Mouse (Mus musculus): ENCODE measurements around the gene Leap2. TPM values are rescaled to one million over a fixed set of nuclear protein-coding genes. Genes with fewer than 3 reads are reported as not detected.

Leap2 gene
- not detected for total RNA-seq (2022)

- no peak for DNase-seq (ENCODE audit: low spot score)
Measured at GRCm38 (mm10) chr11:53423036-53423435, at the start of gene Leap2. TSS of gene Leap2 (minus strand) at chr11:53423170.

DNA sequence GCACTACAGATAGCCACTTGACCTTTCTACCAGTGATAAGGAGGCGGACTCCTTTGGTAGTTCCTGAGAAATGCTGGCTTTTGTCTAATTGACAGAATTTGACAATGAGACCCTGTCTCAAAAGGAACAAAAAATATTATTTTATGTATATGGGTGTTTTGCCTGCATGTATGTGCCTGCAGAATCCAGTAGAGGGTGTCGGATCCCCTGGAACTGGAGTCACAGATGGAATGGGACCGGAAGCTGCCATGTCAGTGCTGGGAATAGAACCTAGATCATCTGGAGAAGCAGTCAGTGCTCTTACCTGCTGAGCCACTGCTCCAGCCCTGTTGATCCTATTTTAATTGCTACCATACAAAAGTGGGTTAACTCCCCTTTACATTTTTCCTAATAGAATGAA is 49.7 kb upstream of the Leap2 start:
- no peak for DNase-seq (ENCODE audit: low spot score)

- peak; percentile 90 for DNase-seq (ENCODE audit: low spot score)
Measured at GRCm38 (mm10) chr11:53469968-53470695, 47.2 kb upstream of the Leap2 start, which contains the start of gene Gm9837. TSS of gene Gm9837 (minus strand) at chr11:53470479.

DNA sequence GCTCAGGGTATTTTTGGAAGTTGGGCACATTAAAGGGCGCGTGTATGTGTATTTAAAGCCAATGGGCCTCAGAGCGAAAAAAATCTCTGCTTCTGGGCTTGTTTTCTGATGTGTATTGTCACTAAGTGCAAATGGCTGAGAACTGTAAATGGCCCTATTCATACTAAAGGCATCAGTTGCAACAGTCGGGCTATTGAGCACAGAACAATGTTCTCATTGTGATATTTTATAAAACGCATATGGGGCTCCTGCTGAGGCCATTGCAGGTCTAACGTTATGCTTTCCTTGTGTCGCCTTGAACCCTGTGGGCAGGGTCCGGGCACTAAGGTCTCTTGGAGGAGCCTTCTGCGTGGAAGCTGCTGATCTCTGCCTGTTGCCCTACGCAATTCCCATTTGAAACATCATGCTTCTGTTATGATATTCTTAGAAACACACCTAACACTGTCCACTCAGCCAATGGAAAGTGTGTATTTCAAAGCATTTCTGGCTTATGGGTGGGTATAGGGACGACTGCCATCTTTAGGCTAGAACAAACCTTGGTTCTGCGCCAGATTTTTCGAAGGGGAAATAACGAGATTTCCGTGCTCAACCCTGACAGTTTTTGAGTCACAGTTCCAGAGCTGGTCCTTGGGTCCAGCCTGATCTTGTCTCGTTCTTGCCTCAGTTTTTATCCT is 46.5 kb upstream of the Leap2 start:
- DNase-seq (ENCODE audit: low spot score): no peak

- peak; percentile 62 for DNase-seq (ENCODE audit: low spot score)
Measured at GRCm38 (mm10) chr11:53466231-53466971, 43.4 kb upstream of the Leap2 start.

- no peak for DNase-seq (ENCODE audit: low spot score)
Measured at GRCm38 (mm10) chr11:53463551-53464424, 40.8 kb upstream of the Leap2 start.

- DNase-seq (ENCODE audit: low spot score): no peak
Measured at GRCm38 (mm10) chr11:53461727-53462126, 38.8 kb upstream of the Leap2 start.

- DNase-seq (ENCODE audit: low spot score): no peak
Measured at GRCm38 (mm10) chr11:53460192-53460591, 37.2 kb upstream of the Leap2 start.

DNA sequence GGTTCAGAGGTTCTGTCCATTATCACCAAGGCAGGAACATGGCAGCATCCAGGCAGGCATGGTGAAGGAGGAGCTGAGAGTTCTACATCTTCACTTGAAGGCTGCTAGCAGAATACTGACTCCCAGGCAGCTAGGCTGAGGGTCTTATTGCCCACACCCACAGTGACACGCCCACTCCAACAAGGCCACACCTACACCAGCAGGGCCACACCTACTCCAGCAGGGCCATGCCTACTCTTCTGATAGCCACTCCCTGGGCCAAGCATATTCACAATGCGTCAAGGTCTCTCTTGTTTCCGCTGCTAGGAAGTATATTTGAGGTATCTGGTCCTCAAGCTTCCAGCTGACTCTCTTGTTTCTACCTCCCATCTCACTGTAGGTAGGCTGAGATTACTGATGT is 36.0 kb upstream of the Leap2 start:
- no peak for DNase-seq (ENCODE audit: low spot score)

DNA sequence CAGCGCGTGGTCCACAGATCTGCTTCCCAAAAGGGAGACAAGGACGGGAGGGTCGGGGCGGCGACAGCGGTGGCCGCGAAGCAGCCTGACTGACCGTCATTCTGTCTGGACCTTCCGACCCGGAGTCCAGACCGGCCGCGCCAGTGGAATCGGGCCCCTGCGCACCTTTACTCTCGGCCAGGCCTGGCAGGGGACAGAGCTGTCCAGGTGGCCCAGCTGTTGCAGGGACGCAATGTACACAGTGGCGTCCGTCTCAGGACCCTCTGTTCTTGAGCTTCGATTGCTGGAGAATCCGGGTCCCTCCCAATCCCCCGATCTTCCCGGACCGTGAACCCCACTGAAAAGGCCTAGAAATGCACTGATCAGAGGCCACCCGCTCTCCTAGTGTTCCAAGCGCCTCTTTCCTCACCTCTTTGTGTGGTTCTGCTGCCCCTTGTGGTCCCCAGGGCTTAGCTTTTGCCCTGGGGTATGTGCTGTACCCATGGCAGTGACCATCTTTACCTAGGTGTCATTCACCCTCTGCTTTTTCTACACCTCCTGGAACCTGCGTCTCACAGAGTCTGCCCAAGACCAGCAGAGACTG is 34.5 kb upstream of the Leap2 start:
- DNase-seq (ENCODE audit: low spot score): no peak

DNA sequence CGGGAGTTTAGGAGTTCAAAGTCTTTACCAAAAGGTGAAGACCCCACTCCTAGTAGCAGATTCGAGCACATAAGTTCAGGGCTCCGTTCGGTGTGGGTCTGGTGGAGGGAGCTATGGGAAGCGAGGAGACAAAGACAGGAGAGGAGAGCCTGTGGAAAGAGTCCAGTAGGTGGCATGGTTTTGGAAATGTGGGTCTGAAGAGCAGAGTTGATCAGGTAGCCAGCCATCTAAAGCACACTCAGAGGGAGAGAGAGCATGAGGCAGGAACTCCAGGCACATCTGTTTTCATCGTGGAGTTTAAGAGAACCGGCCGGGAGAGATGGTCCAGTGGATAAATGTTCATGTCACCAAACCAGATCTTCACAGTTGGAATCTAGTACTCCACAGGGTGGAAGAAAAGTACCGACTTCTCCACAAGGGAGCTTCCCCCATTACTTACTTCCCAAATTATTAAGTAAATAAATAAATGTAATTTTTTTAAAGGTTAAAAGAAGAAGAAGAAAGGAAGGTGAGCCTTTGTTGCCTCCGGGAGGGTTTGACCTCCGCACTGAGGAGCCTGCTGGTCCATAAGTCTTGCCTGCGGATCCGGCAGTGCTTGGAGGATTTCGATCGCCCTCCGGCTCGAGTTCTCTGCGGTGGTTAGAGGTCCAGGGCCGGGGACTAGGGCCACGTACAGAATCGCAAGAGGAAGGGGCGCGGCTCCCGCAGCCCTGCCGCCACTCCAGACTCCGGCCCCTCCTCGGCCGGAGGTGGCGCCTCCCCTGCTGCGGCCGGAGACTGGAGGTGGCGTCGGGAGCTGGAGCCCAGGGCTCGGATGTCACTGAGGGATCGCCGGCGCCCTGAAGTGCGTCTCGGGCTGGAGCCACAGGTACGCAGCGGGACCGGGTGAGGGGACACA is 33.8 kb upstream of the Leap2 start, which contains the start of the genes Gm10447 and Shroom1:
Gene Gm10447 (minus strand): TSS at position 637 of the 898 bp plus-strand sequence.
Gene Shroom1 (plus strand): TSS at position 732 of the 898 bp plus-strand sequence.
- DNase-seq (ENCODE audit: low spot score): peak; percentile 40

DNA sequence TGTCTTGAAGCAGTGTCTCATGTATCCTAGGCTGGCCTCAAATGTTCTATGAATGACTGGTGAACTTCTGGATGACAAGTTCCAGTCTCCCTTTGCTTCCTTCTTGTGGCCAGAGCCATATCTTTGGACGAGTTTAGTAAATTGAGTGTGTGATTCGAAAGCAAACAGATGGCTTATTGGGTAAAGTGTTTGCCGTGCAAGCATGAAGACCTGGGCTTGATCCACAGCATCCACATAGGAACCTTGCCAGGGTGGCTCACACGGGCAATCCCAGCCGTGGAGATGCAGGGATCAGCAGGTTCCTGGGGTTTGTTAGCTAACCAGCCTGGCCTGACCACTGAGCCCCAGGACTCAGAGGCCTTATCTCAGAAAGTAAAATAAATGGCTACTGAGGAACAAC is 30.1 kb upstream of the Leap2 start:
- DNase-seq (ENCODE audit: low spot score): no peak

DNA sequence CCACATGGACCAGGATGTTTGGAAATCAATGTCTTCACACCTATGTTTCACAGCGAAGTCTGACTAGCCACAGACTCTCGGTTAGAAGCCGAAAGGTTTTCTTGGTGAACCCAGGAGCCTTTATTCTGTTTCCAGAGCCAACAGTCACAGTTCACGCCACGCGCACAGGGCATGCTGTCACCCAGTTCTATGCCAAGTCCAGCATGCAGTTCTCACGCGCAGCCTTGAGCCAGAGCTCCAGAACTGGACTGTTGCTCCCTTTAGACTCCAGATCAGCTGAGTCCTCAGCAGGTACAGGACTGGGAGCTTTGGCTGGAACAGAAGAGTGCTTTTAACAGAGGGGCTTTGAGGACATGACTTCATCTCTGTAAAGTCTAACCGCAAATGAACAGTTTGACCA is 29.4 kb upstream of the Leap2 start:
- no peak for DNase-seq (ENCODE audit: low spot score)

DNA sequence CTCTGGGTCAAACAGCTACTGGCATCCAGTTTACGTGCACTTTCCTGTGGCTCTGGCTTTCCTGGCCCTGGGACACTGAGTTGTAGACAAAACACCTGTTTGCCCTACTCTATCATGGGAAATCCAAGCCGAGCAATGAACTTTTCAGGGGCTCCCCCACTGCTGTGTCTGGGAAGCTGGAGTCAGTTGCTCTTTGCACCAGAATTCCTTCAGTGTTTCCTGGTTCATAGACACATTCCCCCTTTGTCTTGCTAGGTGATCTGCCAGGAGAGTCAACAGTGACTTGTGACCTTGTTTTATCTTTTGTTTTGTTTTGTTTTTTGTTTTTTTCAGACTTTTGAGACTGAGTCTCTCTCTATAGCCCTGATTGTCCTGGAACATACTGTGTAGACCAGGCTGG is 28.4 kb upstream of the Leap2 start:
- no peak for DNase-seq (ENCODE audit: low spot score)

- no peak for DNase-seq (ENCODE audit: low spot score)
Measured at GRCm38 (mm10) chr11:53450070-53450705, 27.2 kb upstream of the Leap2 start.

DNA sequence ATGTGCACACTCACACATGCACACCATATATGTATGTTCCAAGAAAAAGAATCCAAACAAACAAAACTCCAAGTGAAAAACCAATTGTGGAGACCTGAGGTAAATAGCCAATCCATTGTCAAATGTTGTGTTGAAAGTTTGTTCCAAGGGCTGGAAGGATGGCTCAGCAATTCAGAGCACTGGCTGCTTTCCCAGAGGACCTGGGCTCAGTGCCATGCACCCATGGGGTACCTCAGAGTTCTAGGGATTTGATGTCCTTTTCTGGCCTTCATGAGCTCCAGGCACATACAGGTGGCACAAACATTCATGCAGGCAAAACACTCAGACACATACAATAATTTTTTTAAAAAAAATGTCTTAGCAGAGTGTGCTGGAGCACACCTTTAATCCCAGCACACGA is 25.6 kb upstream of the Leap2 start:
- peak; percentile 63 for DNase-seq (ENCODE audit: low spot score)

DNA sequence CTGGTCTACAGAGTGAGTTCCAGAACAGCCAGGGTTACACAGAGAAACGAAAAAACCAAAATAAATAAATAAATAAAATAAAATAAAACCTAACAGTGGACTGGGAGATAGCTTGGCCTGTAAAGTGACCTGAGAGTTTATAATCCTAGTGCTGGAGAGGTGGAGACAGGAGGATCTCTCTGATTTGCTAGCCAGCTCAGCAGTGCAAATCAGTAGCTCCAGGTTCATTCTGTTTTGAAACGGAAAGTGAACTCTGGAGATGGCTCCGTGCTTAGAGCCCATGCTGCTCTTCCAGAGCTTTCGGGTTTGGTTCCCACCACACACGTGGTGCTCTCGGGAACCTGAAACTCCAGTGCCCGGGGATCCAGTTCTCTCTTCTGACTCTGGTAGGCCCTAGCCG is 25.0 kb upstream of the Leap2 start:
- DNase-seq (ENCODE audit: low spot score): no peak

GRCm38 (mm10) chr11:53446183-53446582 is 23.2 kb upstream of the Leap2 start:
- no peak for DNase-seq (ENCODE audit: low spot score)

- no peak for DNase-seq (ENCODE audit: low spot score)
Measured at GRCm38 (mm10) chr11:53445562-53445961, 22.6 kb upstream of the Leap2 start.

Measured in heart, adult 8-10 months (tissue).